8 mouse cellular contexts compared by ENCODE assay signal in genomic region chr12:69298281-69298680, GRCm38 (mm10). TPM values are rescaled to one million over a fixed set of nuclear protein-coding genes. Genes with fewer than 3 reads are reported as not detected.
DNase-seq lines count a peak whose midpoint lies in the region; ATAC-seq and TF ChIP-seq lines count a peak whose summit lies in the region.

No protein-coding gene starts in this region.

- peaks cover 28% of the 10 kb centered on the region for H3K4me1 ChIP-seq in kidney, embryonic 16.5 days (ENCODE audit: insufficient read depth, low read length)
- peaks cover 31% of the 10 kb centered on the region for H3K4me1 ChIP-seq in forebrain, embryonic 10.5 days
- peaks cover 31% of the 10 kb centered on the region for H3K4me1 ChIP-seq in limb, embryonic 10.5 days
- peaks cover 22% of the 10 kb centered on the region for H3K4me1 ChIP-seq in neural tube, embryonic 14.5 days (ENCODE audit: control insufficient read depth, insufficient read depth, low read length)
- H3K4me1 ChIP-seq in lung, adult 2 months (ENCODE audit: control insufficient read depth, insufficient read depth, low read length) = peaks cover 5% of the 10 kb centered on the region

- no peak overlapping the region for H3K4me3 ChIP-seq in kidney, embryonic 16.5 days (ENCODE audit: low read length)
- peak overlapping the region; percentile 90 for H3K4me3 ChIP-seq in forebrain, embryonic 10.5 days
- H3K4me3 ChIP-seq in limb, embryonic 10.5 days = 0 out of 2 replicates have a peak overlapping the region, but pooled peaks have one; percentile 19
- peak overlapping the region; percentile 98 for H3K4me3 ChIP-seq in neural tube, embryonic 14.5 days (ENCODE audit: low read depth, low read length)
- H3K4me3 ChIP-seq in lung, adult 2 months (replicated peaks; ENCODE audit: extremely low read depth, low read depth, low read length) = no peak overlapping the region

- no peak overlapping the region for H3K9ac ChIP-seq in kidney, embryonic 16.5 days (replicated peaks; ENCODE audit: low read length)
- H3K9ac ChIP-seq in neural tube, embryonic 14.5 days (replicated peaks; ENCODE audit: low read depth, low read length) = 0 out of 2 replicates have a peak overlapping the region, but pooled peaks have one; percentile 98

- TF ChIP-seq POLR2A in lung, adult 2 months (IDR thresholded peaks at IDR 0.05; ENCODE audit: borderline replicate concordance, extremely low read depth, low read depth, low read length) = no peak

- 90% methylated on average over 4 of the region's 4 CpGs for WGBS in kidney, embryonic 16.5 days
- WGBS in forebrain, embryonic 10.5 days = 96% methylated on average over 4 of the region's 4 CpGs
- 95% methylated on average over 4 of the region's 4 CpGs for WGBS in limb, embryonic 10.5 days
- WGBS in neural tube, embryonic 14.5 days = 83% methylated on average over 4 of the region's 4 CpGs
- WGBS in lung, adult 2 months = 87% methylated on average over 4 of the region's 4 CpGs

- DNase-seq in kidney, postnatal 36 days = no peak
- no peak for DNase-seq in forebrain, embryonic 10.5 days (ENCODE audit: extremely low spot score, low spot score)
- DNase-seq in limb, embryonic 10.5 days (ENCODE audit: low spot score) = no peak
- DNase-seq in urinary bladder, postnatal 36 days (ENCODE audit: low spot score in 2 of 2) = no peak
- DNase-seq in lung, adult 2 months = no peak
- DNase-seq in thymus, postnatal 4 days = no peak

- no peak overlapping the region for H3K27ac ChIP-seq in kidney, embryonic 16.5 days (ENCODE audit: low read length)
- no peak overlapping the region for H3K27ac ChIP-seq in forebrain, embryonic 10.5 days
- H3K27ac ChIP-seq in limb, embryonic 10.5 days = no peak overlapping the region
- no peak overlapping the region for H3K27ac ChIP-seq in neural tube, embryonic 14.5 days (ENCODE audit: low read depth, low read length)

- ATAC-seq in kidney, embryonic 16.5 days (ENCODE audit: low FRiP score, low TSS enrichment) = no peak
- no peak for ATAC-seq in neural tube, embryonic 14.5 days (ENCODE audit: low read depth)

- H3K4me2 ChIP-seq in kidney, embryonic 16.5 days (replicated peaks; ENCODE audit: low read depth, low read length) = peak overlapping the region; percentile 79
- peak overlapping the region; percentile 80 for H3K4me2 ChIP-seq in neural tube, embryonic 14.5 days (ENCODE audit: low read depth, low read length)

- H3K27me3 ChIP-seq in kidney, embryonic 16.5 days (ENCODE audit: insufficient read depth, low read length) = no peaks in the 10 kb centered on the region
- H3K27me3 ChIP-seq in forebrain, embryonic 10.5 days (ENCODE audit: poor library complexity, severe bottlenecking) = no peaks in the 10 kb centered on the region
- no peaks in the 10 kb centered on the region for H3K27me3 ChIP-seq in limb, embryonic 10.5 days (ENCODE audit: low read depth, poor library complexity, severe bottlenecking)
- H3K27me3 ChIP-seq in neural tube, embryonic 14.5 days (ENCODE audit: control insufficient read depth, insufficient read depth, low read length) = no peaks in the 10 kb centered on the region

- peaks cover 28% of the 10 kb centered on the region for H3K36me3 ChIP-seq in kidney, embryonic 16.5 days (ENCODE audit: insufficient read depth, low read length)
- H3K36me3 ChIP-seq in forebrain, embryonic 10.5 days (replicated peaks) = peaks cover 51% of the 10 kb centered on the region
- peaks cover 45% of the 10 kb centered on the region for H3K36me3 ChIP-seq in limb, embryonic 10.5 days
- peaks cover 20% of the 10 kb centered on the region for H3K36me3 ChIP-seq in neural tube, embryonic 14.5 days (ENCODE audit: control insufficient read depth, insufficient read depth, low read length)

- H3K9me3 ChIP-seq in kidney, embryonic 16.5 days (ENCODE audit: low read length) = no peaks in the 10 kb centered on the region
- no peaks in the 10 kb centered on the region for H3K9me3 ChIP-seq in forebrain, embryonic 10.5 days
- H3K9me3 ChIP-seq in limb, embryonic 10.5 days (replicated peaks) = no peaks in the 10 kb centered on the region
- no peaks in the 10 kb centered on the region for H3K9me3 ChIP-seq in neural tube, embryonic 14.5 days (ENCODE audit: control insufficient read depth, low read length)

- no peak for TF ChIP-seq CTCF in lung, adult 2 months (IDR thresholded peaks at IDR 0.05; ENCODE audit: insufficient read depth, low read length)

RNA-seq across cellular contexts. Expression of gene Klhdc2, which starts 1.8 kb away (rescaled TPM):
- 139 and 142 TPM in 2 replicates for polyA plus RNA-seq in kidney, embryonic 16.5 days (2015; fragmentation: Nextera tagmentation; extraction: Ambion mirVana)
- 198 and 202 TPM in 2 replicates for polyA plus RNA-seq in forebrain, embryonic 10.5 days (2016; fragmentation: Nextera tagmentation; extraction: Ambion mirVana)
- 193 and 203 TPM in 2 replicates for polyA plus RNA-seq in limb, embryonic 10.5 days (2016; fragmentation: Nextera tagmentation; extraction: Ambion mirVana)
- polyA plus RNA-seq in neural tube, embryonic 14.5 days (2014; fragmentation: Nextera tagmentation; extraction: Ambion mirVana) = 296 and 305 TPM in 2 replicates
- polyA plus RNA-seq in lung, adult 2 months (2012; rRNA removed) = 29.5 and 37.5 TPM in 2 replicates

RNA-seq across cellular contexts. Expression of gene Klhdc1, which starts 57.3 kb away (rescaled TPM):
- polyA plus RNA-seq in kidney, embryonic 16.5 days (2015; fragmentation: Nextera tagmentation; extraction: Ambion mirVana) = 5.9 and 9.9 TPM in 2 replicates
- 2.6 and 3.3 TPM in 2 replicates for polyA plus RNA-seq in forebrain, embryonic 10.5 days (2016; fragmentation: Nextera tagmentation; extraction: Ambion mirVana)
- polyA plus RNA-seq in limb, embryonic 10.5 days (2016; fragmentation: Nextera tagmentation; extraction: Ambion mirVana) = 2.5 and 2.6 TPM in 2 replicates
- polyA plus RNA-seq in neural tube, embryonic 14.5 days (2014; fragmentation: Nextera tagmentation; extraction: Ambion mirVana) = 13.7 and 20.1 TPM in 2 replicates
- polyA plus RNA-seq in lung, adult 2 months (2012; rRNA removed) = 0.87 and 4.8 TPM in 2 replicates

RNA-seq across cellular contexts. Expression of gene Nemf, which starts 58.7 kb away (rescaled TPM):
- polyA plus RNA-seq in kidney, embryonic 16.5 days (2015; fragmentation: Nextera tagmentation; extraction: Ambion mirVana) = 80.3 and 92.7 TPM in 2 replicates
- polyA plus RNA-seq in forebrain, embryonic 10.5 days (2016; fragmentation: Nextera tagmentation; extraction: Ambion mirVana) = 95.2 and 97.8 TPM in 2 replicates
- polyA plus RNA-seq in limb, embryonic 10.5 days (2016; fragmentation: Nextera tagmentation; extraction: Ambion mirVana) = 81.0 and 87.6 TPM in 2 replicates
- 97.2 and 103 TPM in 2 replicates for polyA plus RNA-seq in neural tube, embryonic 14.5 days (2014; fragmentation: Nextera tagmentation; extraction: Ambion mirVana)
- polyA plus RNA-seq in lung, adult 2 months (2012; rRNA removed) = 3.2 and 6.4 TPM in 2 replicates

Comparison
In these comparisons a context has a peak if more than half of its experiments do, and no peak if none do; other contexts are left out.
1. H3K4me3 ChIP-seq: peak in forebrain, embryonic 10.5 days (single experiment), limb, embryonic 10.5 days (single experiment) and neural tube, embryonic 14.5 days (single experiment); none in kidney, embryonic 16.5 days (single experiment) and lung, adult 2 months (single experiment).
2. RNA of gene Nemf, which starts 58.7 kb away (polyA plus RNA-seq): 97.2 to 103 TPM in neural tube, embryonic 14.5 days, 95.2 to 97.8 TPM in forebrain, embryonic 10.5 days, 81.0 to 87.6 TPM in limb, embryonic 10.5 days and 80.3 to 92.7 TPM in kidney, embryonic 16.5 days; 3.2 to 6.4 TPM in lung, adult 2 months; every median in the first group is over 10 times any median in the second.